Mouse (Mus musculus) spleen, adult 2 months (tissue): Measurements from ENCODE around the gene Tnni3. TPM values are rescaled to one million over a fixed set of nuclear protein-coding genes. Genes with fewer than 3 reads are reported as not detected.
A peak's percentile ranks its signal among the peaks of the same experiment; 100 is the strongest.

Experiments
- DNase-seq, 2 experiments: peaks; one replicate each; pipeline versions ENCODE4 v3.0.0 to v3.0.0-alpha.2; 2012 to 2021; ENCODE audit warnings: low spot score in 2 of 2, low read depth in 1 of 2
- H3K27ac ChIP-seq: fragments of 200-500 bp; 2 replicates; pipeline ENCODE4 v1.5.1; 2012; ENCODE audit warnings: low read length, inconsistent platforms; ENCODE audit not compliant: insufficient read depth
- H3K27me3 ChIP-seq: fragments of 200-500 bp; 2 replicates; pipeline ENCODE4 v1.6.1; 2012; ENCODE audit warnings: mild to moderate bottlenecking, moderate library complexity, low read length, inconsistent platforms; ENCODE audit not compliant: control insufficient read depth, insufficient read depth
- H3K36me3 ChIP-seq: fragments of 200-500 bp; 2 replicates; pipeline ENCODE4 v1.6.1; 2012; ENCODE audit warnings: mild to moderate bottlenecking, low read length, inconsistent platforms; ENCODE audit not compliant: control insufficient read depth, insufficient read depth
- H3K4me1 ChIP-seq: fragments of 200-500 bp; 2 replicates; pipeline ENCODE4 v1.6.1; 2011; ENCODE audit warnings: inconsistent platforms; ENCODE audit not compliant: control insufficient read depth, insufficient read depth, insufficient read length
- H3K4me3 ChIP-seq: fragments of 200-500 bp; 2 replicates; pipeline ENCODE4 v1.5.1; 2011; ENCODE audit warnings: mild to moderate bottlenecking, inconsistent platforms; ENCODE audit not compliant: insufficient read depth, insufficient read length; ENCODE audit errors: extremely low read depth
- CTCF ChIP-seq: fragments of 200-500 bp; IDR thresholded peaks from 2 replicates; pipeline ENCODE4 v1.5.1; 2011; ENCODE audit warnings: mild to moderate bottlenecking, inconsistent platforms; ENCODE audit not compliant: insufficient read depth, insufficient read length, insufficient replicate concordance; ENCODE audit errors: extremely low read depth
- POLR2A ChIP-seq: fragments of 200-500 bp; IDR thresholded peaks from 2 replicates; pipeline ENCODE4 v1.6.1; 2011; ENCODE audit warnings: low read depth, low read length, inconsistent platforms
- WGBS: fragments of 180-500 bp; shearing (Covaris S2); methylation state at CpG from one replicate; pipeline ENCODE4 v1.1.7; 2018; 5-methylcytosine and 5-hydroxymethylcytosine counted together
- polyA plus RNA-seq: library from polyadenylated mRNA; depleted of rRNA; stranded (reverse); fragments of >200 nt; gene quantifications from 2 replicates; pipeline ENCODE4 v1.2.3, GENCODE M21; 2012

Gene Tnni3
- polyA plus RNA-seq, 1 experiment: 5.5 TPM

- no peak for DNase-seq
- TF ChIP-seq CTCF (no peak), POLR2A (no peak)
- H3K27ac ChIP-seq: no peak overlapping the region
- 40% methylated on average over 32 of the region's 32 CpGs for WGBS
- H3K4me1 ChIP-seq: peaks cover 2% of the 10 kb centered on the region; the same call in 1 of the 2 replicates
- no peak overlapping the region for H3K4me3 ChIP-seq
- H3K27me3 ChIP-seq: no peaks in the 10 kb centered on the region
- no peaks in the 10 kb centered on the region for H3K36me3 ChIP-seq
These were observed 2.6 kb downstream of the Tnni3 start for GRCm38 (mm10) chr7:4521231-4522003.

DNA sequence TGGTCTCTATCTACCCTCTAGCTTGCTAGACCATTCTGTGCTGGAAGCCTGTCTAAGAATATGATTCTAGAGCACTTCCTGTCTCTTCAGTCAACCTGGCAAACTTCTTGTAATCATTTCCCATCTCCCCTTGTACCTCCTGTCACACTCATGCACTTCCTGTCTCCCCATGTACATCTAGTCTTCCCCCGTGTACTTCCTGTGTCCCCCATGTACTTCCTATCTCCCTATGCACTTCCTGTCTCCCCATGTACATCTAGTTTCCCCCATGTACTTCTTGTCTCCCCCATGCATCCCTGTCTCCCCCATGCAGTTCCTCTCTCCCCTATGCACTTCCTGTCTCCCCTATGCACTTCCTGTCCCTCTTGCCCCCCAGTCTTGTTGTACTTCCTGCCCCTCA lies 5.5 kb downstream of the Tnni3 start:
- TF ChIP-seq POLR2A: no peak
- no peak for TF ChIP-seq CTCF
- 7% methylated on average over 1 of the region's 1 CpGs for WGBS
- no peak for DNase-seq
- Histone ChIP-seq H3K4me3 (no peak overlapping the region), H3K27ac (peak overlapping the region; percentile 11; the same call in 1 of the 2 replicates), H3K36me3 (no peaks in the 10 kb centered on the region), H3K4me1 (peaks cover 2% of the 10 kb centered on the region; the same call in 1 of the 2 replicates), H3K27me3 (no peaks in the 10 kb centered on the region)

DNA sequence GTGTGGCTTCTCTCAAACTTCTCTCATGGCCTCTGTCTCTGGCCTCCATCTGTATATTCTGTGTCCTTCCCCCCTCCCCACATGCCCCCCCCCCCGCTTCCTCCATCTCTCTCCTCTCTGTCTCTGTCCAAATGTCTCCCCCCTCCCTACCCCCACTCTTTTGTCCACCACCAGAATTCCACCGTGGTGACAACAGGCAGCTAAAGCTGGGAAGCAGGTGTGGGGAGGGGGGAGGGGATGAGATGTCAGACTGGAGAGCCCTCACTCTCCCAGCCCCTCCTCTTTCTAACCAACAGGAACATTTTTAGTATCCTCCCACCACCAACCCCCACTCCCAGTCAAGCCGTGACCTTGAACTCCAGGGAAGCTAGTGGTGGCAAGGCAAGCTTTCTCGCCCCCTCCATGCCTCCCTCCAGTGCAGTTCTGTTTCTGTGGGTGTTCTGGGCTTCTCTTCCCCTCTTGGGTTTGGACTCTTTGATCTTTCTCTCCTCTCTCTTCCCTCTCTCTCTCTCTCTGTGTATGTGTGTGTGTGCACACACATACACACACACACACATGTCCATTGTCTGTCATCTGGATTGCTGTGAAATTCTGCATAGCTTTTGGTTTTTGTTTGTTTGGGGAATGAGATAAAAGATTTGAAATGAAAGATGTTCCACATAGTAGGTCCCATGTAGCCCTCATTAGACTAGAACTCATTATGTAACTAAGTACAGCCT lies 7.5 kb downstream of the Tnni3 start, which contains the start of gene Tnnt1:
TSS of gene Tnnt1 (minus strand) at position 51 of the 719 bp plus-strand sequence.
- 58% methylated on average over 4 of the region's 4 CpGs for WGBS
- Histone ChIP-seq H3K27me3 (no peaks in the 10 kb centered on the region), H3K4me3 (no peak within 1 kb of the TSS), H3K27ac (no peak within 1 kb of the TSS), H3K4me1 (peaks cover 2% of the 10 kb centered on the region; the same call in 1 of the 2 replicates), H3K36me3 (no peaks in the 10 kb centered on the region)
- no peak for TF ChIP-seq POLR2A
- TF ChIP-seq CTCF: no peak
- no peak for DNase-seq

DNA sequence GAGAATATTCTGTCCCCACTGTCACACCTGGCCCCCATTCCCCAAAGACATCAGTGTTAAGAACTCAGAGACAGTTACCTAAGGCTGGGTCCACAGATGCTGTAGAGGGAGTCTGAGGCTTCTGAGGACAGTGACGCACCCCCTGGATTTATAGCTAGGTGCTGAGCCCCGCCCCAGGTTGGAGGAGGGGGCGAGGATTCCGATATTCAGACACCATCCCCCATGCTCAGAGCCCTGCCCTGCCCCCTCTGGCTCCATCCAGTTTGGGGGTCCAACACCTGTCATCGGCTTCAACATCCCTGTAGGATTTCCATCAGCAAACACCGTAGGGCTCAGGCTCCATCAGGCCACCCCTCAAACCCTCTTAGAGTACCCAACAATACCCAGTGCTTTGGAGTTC lies 8.2 kb downstream of the Tnni3 start:
- H3K27me3 ChIP-seq: no peaks in the 10 kb centered on the region
- H3K36me3 ChIP-seq: no peaks in the 10 kb centered on the region
- no peak overlapping the region for H3K4me3 ChIP-seq
- H3K27ac ChIP-seq: no peak overlapping the region
- H3K4me1 ChIP-seq: peaks cover 2% of the 10 kb centered on the region; the same call in 1 of the 2 replicates
- TF ChIP-seq POLR2A (no peak), CTCF (no peak)
- WGBS: 84% methylated on average over 6 of the region's 6 CpGs
- no peak for DNase-seq

- Histone ChIP-seq H3K27ac (no peak overlapping the region), H3K27me3 (no peaks in the 10 kb centered on the region), H3K36me3 (no peaks in the 10 kb centered on the region), H3K4me3 (no peak overlapping the region), H3K4me1 (peaks cover 2% of the 10 kb centered on the region; the same call in 1 of the 2 replicates)
- no peak for DNase-seq
- 88% methylated on average over 6 of the region's 6 CpGs for WGBS
- TF ChIP-seq CTCF: no peak
- no peak for TF ChIP-seq POLR2A
These were observed 10.0 kb downstream of the Tnni3 start for GRCm38 (mm10) chr7:4513829-4514712.

- Histone ChIP-seq H3K36me3 (no peaks in the 10 kb centered on the region), H3K27me3 (no peaks in the 10 kb centered on the region), H3K27ac (no peak overlapping the region), H3K4me1 (peaks cover 2% of the 10 kb centered on the region; the same call in 1 of the 2 replicates), H3K4me3 (no peak overlapping the region)
- WGBS: 40% methylated on average over 13 of the region's 13 CpGs
- TF ChIP-seq POLR2A: no peak
- peak; percentile 87 for TF ChIP-seq CTCF
- DNase-seq: peak in 1 of 2 experiments; percentile 26
These were observed 10.8 kb downstream of the Tnni3 start for GRCm38 (mm10) chr7:4513236-4513635.
